Mouse (Mus musculus) hindbrain, postnatal 0 days (tissue): ENCODE results near the gene Zfp583. TPM values are rescaled to one million over a fixed set of nuclear protein-coding genes. Genes with fewer than 3 reads are reported as not detected.
A peak's percentile ranks its signal among the peaks of the same experiment; 100 is the strongest.

Source experiments
- ATAC-seq: fragments of 200-750 bp; cut with Nextera tagmentation; 2 replicates; pipeline ENCODE4 v1.8.0; 2017; ENCODE audit warnings: mild to moderate bottlenecking, moderate TSS enrichment, moderate library complexity
- DNase-seq: peaks from one replicate; pipeline ENCODE4 v3.0.0-alpha.2; 2015; ENCODE audit warnings: low spot score
- H3K27ac ChIP-seq: fragments of 300-500 bp; sonication (generic); 2 replicates; pipeline ENCODE4 v1.5.1; 2014; ENCODE audit warnings: mild to moderate bottlenecking
- H3K27me3 ChIP-seq: fragments of 300-500 bp; sonication (generic); 2 replicates; pipeline ENCODE4 v1.6.1; 2014; ENCODE audit warnings: low read length, mixed read lengths; ENCODE audit not compliant: insufficient read depth
- H3K36me3 ChIP-seq: fragments of 300-500 bp; sonication (generic); 2 replicates; pipeline ENCODE4 v1.6.1; 2014; ENCODE audit warnings: low read length, mixed read lengths; ENCODE audit not compliant: insufficient read depth
- H3K4me1 ChIP-seq: fragments of 300-500 bp; sonication (generic); 2 replicates; pipeline ENCODE4 v1.6.1; 2014; ENCODE audit warnings: antibody characterized with exemption, low read length, mixed read lengths; ENCODE audit not compliant: insufficient read depth
- H3K4me2 ChIP-seq: fragments of 300-500 bp; sonication (generic); 2 replicates; pipeline ENCODE4 v1.6.1; 2014; ENCODE audit warnings: low read depth, mild to moderate bottlenecking, low read length, moderate library complexity, mixed read lengths
- H3K4me3 ChIP-seq: fragments of 300-500 bp; sonication (generic); 2 replicates; pipeline ENCODE4 v1.5.1; 2014; ENCODE audit warnings: low read length
- H3K9ac ChIP-seq: fragments of 300-500 bp; sonication (generic); replicated peaks from 2 replicates; pipeline ENCODE4 v1.6.1; 2014; ENCODE audit warnings: mild to moderate bottlenecking, low read length, moderate library complexity, mixed read lengths
- H3K9me3 ChIP-seq: fragments of 300-500 bp; sonication (generic); 2 replicates; pipeline ENCODE4 v1.6.1; 2016; ENCODE audit warnings: low read length, mixed read lengths
- CTCF ChIP-seq: IDR thresholded peaks from 2 replicates; pipeline ENCODE4 v1.5.1; 2016; ENCODE audit warnings: antibody characterized with exemption, control low read depth, low read depth
- WGBS: fragments of 180-500 bp; shearing (Covaris S2); extraction: QIAGEN DNeasy Blood & Tissue Kit; methylation state at CpG from one replicate; pipeline ENCODE4 v1.1.7; 2014; 5-methylcytosine and 5-hydroxymethylcytosine counted together
- polyA plus RNA-seq: library from polyadenylated mRNA; unstranded; fragments of >200 nt; fragmentation: Nextera tagmentation; extraction: Ambion mirVana; gene quantifications from 2 replicates; pipeline ENCODE4 v1.2.1, GENCODE M21; 2015
- total RNA-seq: library from RNA; depleted of rRNA; stranded (reverse); fragments of >200 nt; gene quantifications from 2 replicates; pipeline ENCODE4 v1.2.3, GENCODE M21; 2014

Zfp583 gene
- total and polyA plus RNA-seq, 2 experiments from 2014 or later: 9.5 to 15.0 TPM

DNA sequence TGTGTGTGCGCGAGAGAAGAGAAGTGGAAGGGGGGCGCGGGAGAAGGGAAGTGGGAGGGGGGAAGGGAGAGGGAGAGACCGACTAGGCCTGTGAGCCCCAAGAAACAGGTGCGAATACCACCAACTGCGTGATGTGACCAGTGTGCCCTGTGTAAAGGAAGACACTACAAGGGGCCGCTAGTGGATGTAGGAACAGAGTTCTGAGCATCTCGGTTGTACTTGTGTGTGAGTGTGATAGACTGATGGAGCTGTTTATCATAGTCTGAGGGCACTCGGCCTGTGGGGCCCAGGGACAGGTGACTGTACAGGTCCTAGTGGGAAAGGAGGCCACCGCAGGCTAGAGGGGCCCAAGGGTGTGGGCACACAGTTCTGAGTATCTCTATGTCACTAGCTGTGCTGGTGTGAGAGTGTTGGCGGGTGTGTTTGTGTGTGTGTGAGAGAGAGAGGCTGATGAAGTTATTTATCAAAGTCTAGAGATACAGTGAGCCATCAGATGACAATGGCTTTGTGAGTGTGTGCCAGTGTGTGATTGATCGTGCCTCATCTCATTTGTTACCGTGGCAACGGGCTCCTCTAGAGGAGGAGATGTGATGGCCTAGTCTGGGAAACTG, 44.1 kb downstream of the Zfp583 start:
- H3K4me2 ChIP-seq: peak overlapping the region; percentile 83
- H3K9ac ChIP-seq: peak overlapping the region; percentile 61
- H3K27me3 ChIP-seq: no peaks in the 10 kb centered on the region
- ATAC-seq (peak; percentile 13), DNase-seq (peak; percentile 79)
- H3K36me3 ChIP-seq: no peaks in the 10 kb centered on the region
- no peaks in the 10 kb centered on the region for H3K9me3 ChIP-seq
- H3K4me3 ChIP-seq: peak overlapping the region; percentile 49
- no peak for TF ChIP-seq CTCF
- peak overlapping the region; percentile 81 for H3K27ac ChIP-seq
- WGBS: 10% methylated on average over 15 of the region's 15 CpGs
- H3K4me1 ChIP-seq: peaks cover 9% of the 10 kb centered on the region; the same call in 1 of the 2 replicates

DNA sequence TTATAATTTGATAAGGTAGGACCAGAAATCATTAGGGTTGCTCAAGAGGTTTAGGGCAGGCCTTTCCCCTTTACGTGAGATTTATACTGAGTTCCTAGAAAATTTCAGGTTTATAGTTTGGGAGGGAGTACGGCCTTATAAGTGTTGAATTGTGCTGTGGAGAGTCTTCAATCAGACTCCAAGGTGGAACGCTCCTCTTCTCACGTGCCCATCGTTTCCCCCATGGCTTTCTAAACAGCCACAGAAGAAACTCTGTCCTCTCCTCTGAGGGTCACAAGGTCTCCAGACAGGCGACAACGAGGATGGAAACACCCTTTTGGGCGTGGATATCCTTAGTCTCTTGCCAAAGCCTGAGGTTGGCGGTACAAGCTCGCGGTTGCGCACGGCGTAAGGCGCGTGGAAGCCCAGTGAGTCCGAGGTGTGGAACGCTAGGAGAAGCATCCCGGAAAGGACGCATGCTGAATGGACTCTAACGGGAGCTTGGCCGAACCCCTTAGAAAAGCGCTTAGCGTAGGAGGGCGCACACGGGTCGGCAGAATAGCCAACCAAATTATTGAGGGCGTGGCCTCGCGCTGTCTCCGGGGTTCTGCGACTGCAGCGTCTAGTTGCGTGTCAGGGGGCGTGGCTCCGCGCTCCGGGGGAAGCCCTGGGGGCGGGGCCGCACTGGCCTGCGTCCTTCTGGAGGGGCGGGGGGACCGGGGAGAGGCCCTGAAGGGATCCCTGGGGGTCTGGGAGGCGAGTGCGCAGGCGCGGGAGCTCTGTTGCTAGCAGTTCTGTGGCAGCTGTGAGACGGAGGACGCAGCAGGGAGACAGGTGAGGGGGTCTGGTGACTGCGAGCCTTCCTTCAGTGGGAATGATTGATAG, 45.0 kb downstream of the Zfp583 start, which contains the start of gene Zfp667:
Zfp667 (plus strand) TSS at position 738 of the 864 bp plus-strand sequence.
- 2% methylated on average over 50 of the region's 50 CpGs for WGBS
- H3K27me3 ChIP-seq: no peaks in the 10 kb centered on the region
- peaks cover 9% of the 10 kb centered on the region; the same call in 1 of the 2 replicates for H3K4me1 ChIP-seq
- peak; percentile 99 for DNase-seq
- H3K4me2 ChIP-seq: peak within 1 kb of the TSS; percentile 83
- H3K36me3 ChIP-seq: no peaks in the 10 kb centered on the region
- peak within 1 kb of the TSS; percentile 61 for H3K9ac ChIP-seq
- peak; percentile 83 for ATAC-seq
- no peaks in the 10 kb centered on the region for H3K9me3 ChIP-seq
- peak within 1 kb of the TSS; percentile 49 for H3K4me3 ChIP-seq
- no peak for TF ChIP-seq CTCF
- peak within 1 kb of the TSS; percentile 81 for H3K27ac ChIP-seq

DNA sequence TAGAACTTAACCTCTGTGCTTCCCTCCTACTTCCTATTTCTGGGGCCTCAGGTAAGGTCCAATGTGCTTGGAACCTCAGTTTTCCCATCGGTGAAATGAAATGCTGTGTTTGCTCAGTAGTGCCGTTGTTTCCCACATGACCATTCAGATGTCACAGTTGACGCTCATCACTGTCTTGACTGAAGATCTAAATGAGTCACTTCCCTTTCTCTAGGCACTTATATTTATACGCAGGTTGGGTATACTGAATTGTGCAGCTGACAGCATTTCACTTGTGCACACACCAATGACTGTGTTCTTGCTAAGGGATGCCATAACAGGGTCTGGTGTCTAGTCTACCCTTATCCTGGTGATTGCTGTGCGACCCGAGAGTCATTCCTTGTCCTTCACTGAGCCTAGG, 45.7 kb downstream of the Zfp583 start:
- Histone ChIP-seq H3K27me3 (no peaks in the 10 kb centered on the region), H3K9ac (no peak overlapping the region), H3K4me1 (peaks cover 9% of the 10 kb centered on the region; the same call in 1 of the 2 replicates), H3K36me3 (no peaks in the 10 kb centered on the region), H3K27ac (peak overlapping the region; percentile 81; the same call in 1 of the 2 replicates), H3K9me3 (no peaks in the 10 kb centered on the region), H3K4me3 (no peak overlapping the region), H3K4me2 (peak overlapping the region; percentile 83)
- 94% methylated on average over 6 of the region's 6 CpGs for WGBS
- DNase-seq (no peak), ATAC-seq (no peak)
- no peak for TF ChIP-seq CTCF

DNA sequence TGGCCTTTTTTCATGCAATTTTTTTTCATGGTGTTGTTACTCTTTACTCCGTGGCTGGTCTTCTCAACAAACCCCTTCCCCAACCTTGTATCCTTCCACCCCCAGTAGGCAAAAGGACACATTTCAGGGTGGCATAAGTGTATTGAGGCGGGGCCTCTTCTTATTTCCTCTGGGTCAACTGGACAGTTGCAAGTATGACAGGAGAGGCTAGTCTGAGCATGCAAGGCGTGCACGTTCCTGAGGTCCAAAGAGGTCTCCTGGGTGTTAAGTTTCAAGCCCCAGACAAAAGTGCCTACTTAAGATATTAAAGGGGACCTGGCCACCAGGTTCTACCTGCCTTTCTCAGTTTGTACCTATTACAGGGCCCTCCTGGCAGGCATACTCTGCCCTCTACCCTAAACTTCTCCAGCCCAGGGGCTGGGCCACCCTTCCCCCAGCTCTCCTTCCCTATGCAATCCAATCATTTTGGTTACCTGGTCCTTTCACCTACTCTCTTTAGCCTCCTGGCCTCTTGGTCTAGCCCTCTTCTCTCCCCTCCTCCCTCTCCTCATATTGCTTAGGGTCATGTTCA, 46.6 kb downstream of the Zfp583 start:
- H3K27me3 ChIP-seq: no peaks in the 10 kb centered on the region
- no peak overlapping the region for H3K27ac ChIP-seq
- peaks cover 9% of the 10 kb centered on the region; the same call in 1 of the 2 replicates for H3K4me1 ChIP-seq
- no peak for TF ChIP-seq CTCF
- 91% methylated on average over 4 of the region's 4 CpGs for WGBS
- H3K36me3 ChIP-seq: no peaks in the 10 kb centered on the region
- no peak overlapping the region for H3K9ac ChIP-seq
- no peak for DNase-seq
- H3K4me3 ChIP-seq: no peak overlapping the region
- H3K9me3 ChIP-seq: no peaks in the 10 kb centered on the region
- ATAC-seq: no peak
- peak overlapping the region; percentile 70; the same call in 1 of the 2 replicates for H3K4me2 ChIP-seq

DNA sequence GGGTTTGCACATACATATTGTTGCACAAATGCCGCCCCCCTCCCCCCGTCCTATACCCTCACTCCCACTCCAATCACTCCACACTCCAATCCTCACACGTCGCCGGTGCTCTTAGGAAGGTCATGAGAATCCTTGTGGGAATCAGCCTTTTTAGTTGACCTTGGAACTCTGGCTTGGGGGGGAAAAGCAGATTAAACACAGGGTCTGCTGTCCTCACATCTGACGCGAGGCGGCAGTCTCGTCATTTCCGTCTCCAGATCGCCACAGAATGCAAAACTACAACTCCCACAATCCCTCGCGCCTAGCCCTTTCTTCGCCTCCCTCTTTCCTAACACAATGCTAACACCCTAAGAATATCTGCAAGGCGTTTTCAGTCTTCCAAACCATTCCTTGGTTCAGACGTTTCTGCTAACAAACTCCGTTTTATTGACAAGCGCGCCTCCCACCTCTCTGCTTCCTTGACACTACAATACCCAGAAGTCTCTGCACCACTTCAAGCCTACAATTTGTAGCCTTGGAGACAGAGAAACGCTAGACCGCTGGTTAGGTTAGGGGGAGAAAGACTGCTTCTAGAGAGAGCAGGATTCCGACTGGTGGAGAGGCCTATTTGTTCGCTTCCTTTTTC, 47.5 kb downstream of the Zfp583 start:
- H3K4me1 ChIP-seq: peaks cover 9% of the 10 kb centered on the region; the same call in 1 of the 2 replicates
- DNase-seq (peak; percentile 91), ATAC-seq (peak; percentile 80)
- H3K27me3 ChIP-seq: no peaks in the 10 kb centered on the region
- no peaks in the 10 kb centered on the region for H3K9me3 ChIP-seq
- peak overlapping the region; percentile 86 for H3K27ac ChIP-seq
- H3K4me3 ChIP-seq: peak overlapping the region; percentile 54
- 2% methylated on average over 23 of the region's 23 CpGs for WGBS
- H3K9ac ChIP-seq: peak overlapping the region; percentile 62
- no peaks in the 10 kb centered on the region for H3K36me3 ChIP-seq
- TF ChIP-seq CTCF: peak; percentile 67
- H3K4me2 ChIP-seq: peak overlapping the region; percentile 70

DNA sequence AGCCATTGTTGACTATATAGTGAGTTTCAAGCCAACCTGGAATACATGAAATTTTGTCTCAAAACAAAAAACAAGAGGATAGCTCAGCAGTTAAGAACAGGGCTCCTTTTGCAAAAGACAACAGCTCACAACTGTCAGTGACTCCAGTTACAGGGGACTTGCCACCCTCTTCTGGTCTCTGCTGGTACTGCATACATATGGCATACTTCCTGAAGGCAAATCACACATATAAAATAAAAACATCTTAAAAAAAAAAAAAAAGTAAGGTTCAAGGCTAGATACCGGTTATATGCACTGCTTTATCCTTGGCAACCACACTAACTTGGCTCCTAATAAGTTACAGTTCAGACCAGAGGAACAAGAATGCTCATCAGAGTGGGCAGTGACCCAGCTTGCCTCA, 48.3 kb downstream of the Zfp583 start:
- Histone ChIP-seq H3K27ac (peak overlapping the region; percentile 86), H3K4me1 (peaks cover 3% of the 10 kb centered on the region; the same call in 1 of the 2 replicates), H3K9ac (peak overlapping the region; percentile 62; the same call in 1 of the 2 replicates), H3K4me3 (peak overlapping the region; percentile 54), H3K9me3 (no peaks in the 10 kb centered on the region), H3K27me3 (no peaks in the 10 kb centered on the region), H3K4me2 (peak overlapping the region; percentile 70), H3K36me3 (no peaks in the 10 kb centered on the region)
- WGBS: 0% methylated on average over 1 of the region's 1 CpGs
- ATAC-seq (no peak), DNase-seq (peak; percentile 90)
- peak; percentile 85 for TF ChIP-seq CTCF
